Mouse (Mus musculus) forebrain, embryonic 13.5 days (tissue): Measurements from ENCODE around the gene Tut7. TPM values are rescaled to one million over a fixed set of nuclear protein-coding genes. Genes with fewer than 3 reads are reported as not detected.
A peak's percentile ranks its signal among the peaks of the same experiment; 100 is the strongest.

Experiments used
- ATAC-seq: fragments of 200-750 bp; cut with Nextera tagmentation; 2 replicates; pipeline ENCODE4 v1.8.0; 2017
- H3K27ac ChIP-seq: fragments of 300-500 bp; sonication (generic); 2 replicates; pipeline ENCODE4 v1.5.1; 2015; ENCODE audit warnings: inconsistent platforms, mild to moderate bottlenecking, moderate library complexity
- H3K27me3 ChIP-seq: fragments of 300-500 bp; sonication (generic); 2 replicates; pipeline ENCODE4 v1.6.1; 2015; ENCODE audit warnings: mild to moderate bottlenecking, inconsistent platforms
- H3K36me3 ChIP-seq: fragments of 300-500 bp; sonication (generic); 2 replicates; pipeline ENCODE4 v1.6.1; 2015; ENCODE audit warnings: mild to moderate bottlenecking, inconsistent platforms; ENCODE audit not compliant: poor library complexity, severe bottlenecking
- H3K4me1 ChIP-seq: fragments of 300-500 bp; sonication (generic); 2 replicates; pipeline ENCODE4 v1.6.1; 2015; ENCODE audit warnings: inconsistent platforms
- H3K4me2 ChIP-seq: fragments of 300-500 bp; sonication (generic); 2 replicates; pipeline ENCODE4 v1.6.1; 2015; ENCODE audit warnings: inconsistent platforms, mild to moderate bottlenecking, moderate library complexity
- H3K4me3 ChIP-seq: fragments of 300-500 bp; sonication (generic); 2 replicates; pipeline ENCODE4 v1.5.1; 2015; ENCODE audit warnings: mild to moderate bottlenecking, inconsistent platforms
- H3K9ac ChIP-seq: fragments of 300-500 bp; sonication (generic); 2 replicates; pipeline ENCODE4 v1.6.1; 2015; ENCODE audit warnings: mild to moderate bottlenecking, inconsistent platforms
- H3K9me3 ChIP-seq: fragments of 300-500 bp; sonication (generic); replicated peaks from 2 replicates; pipeline ENCODE4 v1.6.1; 2016; ENCODE audit warnings: inconsistent platforms
- WGBS: fragments of 180-500 bp; shearing (Covaris S2); methylation state at CpG from one replicate; pipeline ENCODE4 v1.1.7; 2015; 5-methylcytosine and 5-hydroxymethylcytosine counted together
- polyA plus RNA-seq: library from polyadenylated mRNA; unstranded; fragments of >200 nt; fragmentation: Nextera tagmentation; extraction: Ambion mirVana; gene quantifications from 2 replicates; pipeline ENCODE4 v1.2.1, GENCODE M21; 2015

Gene Tut7
- polyA plus RNA-seq, 1 experiment from 2014 or later: 48.2 TPM

DNA sequence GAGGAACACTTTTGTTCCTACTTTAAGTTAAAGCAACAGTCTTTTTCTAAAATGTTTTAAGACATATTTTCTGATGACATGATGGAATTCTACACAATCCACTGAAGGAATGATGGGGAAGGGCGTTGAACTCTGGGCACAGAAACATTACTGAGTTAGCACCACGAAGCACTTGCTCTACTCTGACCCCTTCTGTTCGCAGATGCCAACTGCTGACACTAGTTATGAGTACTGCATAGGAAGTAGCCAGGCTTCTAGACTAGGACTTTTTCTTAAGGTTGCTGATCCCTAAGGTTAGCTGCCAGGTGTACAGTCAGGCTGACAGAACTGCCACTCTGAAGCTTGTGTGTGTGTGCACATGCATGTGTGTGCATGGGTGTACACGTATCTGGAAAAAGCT is 43.7 kb downstream of the Tut7 start:
- H3K4me1 ChIP-seq: no peaks in the 10 kb centered on the region
- 87% methylated on average over 4 of the region's 4 CpGs for WGBS
- no peaks in the 10 kb centered on the region for H3K27me3 ChIP-seq
- no peak for ATAC-seq
- no peak overlapping the region for H3K9ac ChIP-seq
- H3K27ac ChIP-seq: no peak overlapping the region
- H3K4me2 ChIP-seq: no peak overlapping the region
- peaks cover 95% of the 10 kb centered on the region for H3K36me3 ChIP-seq
- H3K4me3 ChIP-seq: no peak overlapping the region
- H3K9me3 ChIP-seq: no peaks in the 10 kb centered on the region

DNA sequence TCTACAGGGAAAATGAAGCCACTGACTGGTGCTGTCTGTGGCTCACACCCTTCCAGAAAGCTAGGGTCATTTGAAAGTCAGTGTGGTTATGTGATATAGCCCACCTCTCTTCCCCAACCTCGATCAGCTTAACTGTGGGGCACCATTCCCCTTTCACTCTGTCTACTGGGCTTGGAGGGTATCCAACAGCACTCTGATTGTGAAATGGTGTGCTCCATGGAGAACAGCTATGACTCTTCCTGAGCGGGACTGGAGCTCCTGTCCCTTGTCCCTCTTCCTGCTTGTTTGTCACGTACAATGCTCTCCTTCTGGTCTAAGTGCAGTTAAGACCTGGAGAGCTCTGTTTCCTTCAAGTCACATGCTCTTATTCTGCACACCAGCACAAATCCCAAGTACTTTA is 47.8 kb downstream of the Tut7 start:
- peaks cover 10% of the 10 kb centered on the region for H3K4me1 ChIP-seq
- H3K27me3 ChIP-seq: no peaks in the 10 kb centered on the region
- H3K4me3 ChIP-seq: no peak overlapping the region
- no peaks in the 10 kb centered on the region for H3K9me3 ChIP-seq
- H3K27ac ChIP-seq: no peak overlapping the region
- H3K36me3 ChIP-seq: peaks cover 81% of the 10 kb centered on the region
- no peak for ATAC-seq
- no peak overlapping the region for H3K9ac ChIP-seq
- 88% methylated on average over 3 of the region's 3 CpGs for WGBS
- H3K4me2 ChIP-seq: no peak overlapping the region

DNA sequence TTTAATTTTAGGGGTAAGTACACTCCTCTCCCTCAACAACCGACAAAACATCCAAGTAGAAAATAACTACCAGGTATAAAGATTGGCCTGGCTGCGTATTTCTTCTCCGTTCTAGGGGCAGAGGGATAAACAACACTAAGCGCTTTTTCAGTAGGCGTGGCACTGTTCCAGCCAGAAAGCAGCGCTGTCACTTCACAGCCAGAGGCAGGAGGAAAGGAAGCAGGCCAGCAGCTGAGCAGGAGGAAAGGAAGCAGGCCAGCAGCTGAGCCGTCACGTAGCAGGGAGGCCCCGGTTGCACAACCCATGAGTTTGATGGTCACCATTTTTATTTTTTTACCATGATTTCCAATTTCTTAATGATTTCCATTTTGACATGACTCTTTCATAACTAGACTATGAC is 51.7 kb downstream of the Tut7 start:
- Histone ChIP-seq H3K4me1 (peaks cover 36% of the 10 kb centered on the region), H3K4me3 (no peak overlapping the region), H3K27ac (no peak overlapping the region), H3K27me3 (no peaks in the 10 kb centered on the region), H3K36me3 (peaks cover 50% of the 10 kb centered on the region), H3K9me3 (no peaks in the 10 kb centered on the region), H3K4me2 (no peak overlapping the region), H3K9ac (no peak overlapping the region; the same call in 1 of the 2 replicates)
- no peak for ATAC-seq
- WGBS: 71% methylated on average over 9 of the region's 9 CpGs

DNA sequence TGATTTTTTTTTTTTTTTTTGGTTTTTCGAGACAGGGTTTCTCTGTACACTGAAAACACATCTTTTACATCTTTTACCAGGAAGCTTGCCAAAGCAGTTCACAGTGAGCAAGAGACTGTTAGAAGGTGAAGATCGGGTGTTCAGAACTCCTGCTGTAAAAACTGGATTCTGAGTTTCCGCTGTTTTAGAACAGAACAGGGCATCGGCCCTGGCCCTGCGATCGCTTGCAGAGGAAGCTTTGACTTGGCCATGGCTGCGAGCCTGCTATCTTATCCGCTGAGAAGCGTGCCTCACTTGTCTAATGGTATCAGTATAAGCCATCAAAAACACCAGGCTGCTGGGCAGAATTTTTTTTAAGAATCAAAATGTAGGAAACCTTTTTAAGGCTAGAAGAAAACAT is 52.1 kb downstream of the Tut7 start:
- WGBS: 79% methylated on average over 9 of the region's 9 CpGs
- Histone ChIP-seq H3K4me1 (peaks cover 40% of the 10 kb centered on the region), H3K9me3 (no peaks in the 10 kb centered on the region), H3K27me3 (no peaks in the 10 kb centered on the region), H3K9ac (peak overlapping the region; percentile 78), H3K4me2 (peak overlapping the region; percentile 81), H3K27ac (peak overlapping the region; percentile 96), H3K4me3 (peak overlapping the region; percentile 83), H3K36me3 (peaks cover 46% of the 10 kb centered on the region)
- no peak for ATAC-seq

DNA sequence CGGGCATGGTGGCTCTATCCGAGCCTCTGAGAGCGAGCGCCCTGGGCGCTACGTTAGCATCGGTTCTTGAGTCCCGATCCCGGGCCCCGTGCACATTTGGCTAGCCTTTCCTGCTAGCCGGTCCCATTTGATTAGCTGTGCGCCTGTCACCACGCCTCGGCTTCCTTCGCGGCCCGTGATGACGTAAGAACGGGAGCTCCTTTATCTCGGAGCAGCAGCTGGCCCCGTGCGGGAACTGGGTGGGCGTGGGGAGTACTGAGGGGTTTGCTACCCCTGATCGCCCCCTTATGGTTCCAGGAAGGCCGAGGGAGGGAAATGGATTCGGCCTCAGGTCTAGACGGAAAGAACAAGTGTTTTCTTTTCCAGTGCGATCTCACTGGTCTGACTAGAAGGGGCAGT is 52.8 kb downstream of the Tut7 start:
- Histone ChIP-seq H3K9ac (peak overlapping the region; percentile 78), H3K9me3 (no peaks in the 10 kb centered on the region), H3K36me3 (peaks cover 39% of the 10 kb centered on the region), H3K4me2 (peak overlapping the region; percentile 81), H3K4me3 (peak overlapping the region; percentile 83), H3K4me1 (peaks cover 41% of the 10 kb centered on the region), H3K27me3 (no peaks in the 10 kb centered on the region), H3K27ac (peak overlapping the region; percentile 96)
- peak; percentile 90 for ATAC-seq
- under 1% methylated on average over 28 of the region's 28 CpGs for WGBS

DNA sequence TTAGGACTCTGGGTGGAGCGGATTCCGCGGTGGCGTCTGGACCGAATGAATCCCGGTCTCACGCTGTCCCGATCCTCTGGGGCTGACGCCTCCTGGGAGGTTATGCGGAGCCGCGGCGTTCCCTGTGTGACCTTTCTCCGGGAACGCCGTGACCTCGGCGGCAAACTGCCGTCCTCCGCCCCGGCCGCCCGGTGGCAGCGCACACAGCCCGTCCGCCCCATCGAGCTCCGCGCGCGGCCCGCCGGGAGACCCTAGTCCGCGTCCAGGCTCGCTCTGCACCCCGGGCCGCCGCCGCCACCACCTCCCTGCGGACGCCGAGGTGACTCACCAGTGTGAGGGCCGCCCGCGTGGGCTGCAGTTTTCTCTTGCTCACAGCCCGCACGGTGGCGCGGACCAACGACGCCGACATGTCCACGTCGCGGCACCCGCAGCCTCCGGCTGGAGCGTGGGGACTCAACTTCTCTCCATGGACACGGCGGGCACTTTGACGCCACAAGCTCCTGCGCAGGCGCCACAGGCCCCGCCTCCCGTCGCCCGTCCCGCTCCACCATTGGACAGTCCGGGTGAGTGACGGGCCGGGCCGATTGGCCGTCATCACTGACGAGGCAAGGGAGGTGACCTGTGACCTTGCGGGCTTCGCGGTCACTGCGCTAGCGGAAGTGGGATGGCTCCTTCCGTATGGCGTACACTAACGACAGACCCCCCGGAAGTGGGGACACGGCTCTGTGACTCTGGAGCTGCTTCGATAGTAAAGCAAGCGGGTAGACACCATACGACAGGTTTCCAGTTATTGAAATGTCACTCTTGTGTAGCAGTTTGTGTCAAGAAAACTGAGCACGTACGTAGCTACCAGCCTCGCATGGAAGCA is 53.4 kb downstream of the Tut7 start, which contains the start of gene Isca1:
TSS of gene Isca1 (minus strand) at position 515 of the 868 bp plus-strand sequence.
- H3K9ac ChIP-seq: peak within 1 kb of the TSS; percentile 83
- ATAC-seq: peak; percentile 97
- under 1% methylated on average over 85 of the region's 91 CpGs for WGBS
- peaks cover 41% of the 10 kb centered on the region for H3K4me1 ChIP-seq
- H3K4me3 ChIP-seq: peak within 1 kb of the TSS; percentile 83
- no peaks in the 10 kb centered on the region for H3K9me3 ChIP-seq
- no peaks in the 10 kb centered on the region for H3K27me3 ChIP-seq
- H3K27ac ChIP-seq: peak within 1 kb of the TSS; percentile 96
- H3K4me2 ChIP-seq: peak within 1 kb of the TSS; percentile 81
- peaks cover 34% of the 10 kb centered on the region for H3K36me3 ChIP-seq

DNA sequence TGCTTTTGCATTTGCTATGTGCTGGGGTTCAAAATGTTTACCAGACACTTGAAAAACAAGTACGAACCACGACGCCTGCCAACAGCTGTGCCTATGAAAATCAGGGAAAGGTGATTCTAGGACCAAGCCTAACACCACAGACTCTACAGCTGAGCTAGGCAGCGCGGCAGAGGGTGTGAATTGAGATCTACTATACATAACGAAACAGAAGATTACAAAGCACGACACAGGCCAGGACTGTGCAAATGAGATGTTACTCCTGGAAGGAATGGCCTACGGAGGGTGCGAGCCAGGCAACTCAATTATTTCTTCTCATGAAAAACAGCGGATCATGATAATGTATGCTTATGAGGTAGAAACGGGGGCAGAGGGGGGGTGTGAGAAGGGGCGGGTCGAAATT is 54.4 kb downstream of the Tut7 start:
- Histone ChIP-seq H3K4me2 (peak overlapping the region; percentile 81), H3K9ac (peak overlapping the region; percentile 83), H3K36me3 (peaks cover 29% of the 10 kb centered on the region), H3K27me3 (no peaks in the 10 kb centered on the region), H3K4me3 (peak overlapping the region; percentile 83), H3K9me3 (no peaks in the 10 kb centered on the region), H3K4me1 (peaks cover 41% of the 10 kb centered on the region), H3K27ac (no peak overlapping the region)
- 43% methylated on average over 13 of the region's 13 CpGs for WGBS
- no peak for ATAC-seq

DNA sequence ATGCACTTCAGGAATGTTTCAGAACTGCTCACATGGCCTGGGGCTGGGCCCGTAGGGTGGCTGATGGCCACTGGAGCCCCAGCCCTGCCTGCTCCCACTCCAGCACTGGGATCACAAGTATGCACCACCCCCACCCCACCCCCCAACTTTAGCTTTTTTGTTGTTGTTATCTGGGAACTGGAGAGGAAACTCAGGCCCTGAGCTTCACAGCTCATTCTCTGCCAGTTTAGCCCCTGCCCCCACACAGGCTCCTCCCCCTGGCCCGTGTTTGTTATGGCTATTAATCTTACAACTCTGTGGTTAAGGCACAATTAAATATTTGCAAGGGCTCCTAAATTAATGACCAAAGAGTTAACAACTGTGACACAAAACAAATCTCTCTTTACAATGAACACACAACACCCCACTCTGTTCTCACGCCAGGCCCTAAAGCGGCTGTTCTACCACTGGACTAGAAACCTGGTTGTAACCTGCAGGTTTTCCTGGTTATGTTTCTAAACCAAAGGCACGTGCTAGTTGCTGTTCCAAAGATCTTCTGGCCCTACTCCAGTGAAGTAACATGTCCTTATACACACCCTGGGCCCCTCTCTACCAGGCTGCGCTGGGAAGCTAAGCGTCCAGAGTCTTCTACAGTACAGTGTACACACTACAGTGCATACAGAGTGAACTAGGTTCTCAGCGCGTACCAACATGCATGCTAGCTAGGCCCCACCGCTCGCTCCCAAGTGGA is 56.0 kb downstream of the Tut7 start:
- H3K9me3 ChIP-seq: no peaks in the 10 kb centered on the region
- no peak for ATAC-seq
- peaks cover 41% of the 10 kb centered on the region for H3K4me1 ChIP-seq
- no peaks in the 10 kb centered on the region for H3K27me3 ChIP-seq
- H3K36me3 ChIP-seq: peaks cover 27% of the 10 kb centered on the region
- WGBS: 85% methylated on average over 11 of the region's 11 CpGs
- H3K4me2 ChIP-seq: peak overlapping the region; percentile 5; the same call in 1 of the 2 replicates
- no peak overlapping the region for H3K27ac ChIP-seq
- peak overlapping the region; percentile 17; the same call in 1 of the 2 replicates for H3K9ac ChIP-seq
- H3K4me3 ChIP-seq: no peak overlapping the region

DNA sequence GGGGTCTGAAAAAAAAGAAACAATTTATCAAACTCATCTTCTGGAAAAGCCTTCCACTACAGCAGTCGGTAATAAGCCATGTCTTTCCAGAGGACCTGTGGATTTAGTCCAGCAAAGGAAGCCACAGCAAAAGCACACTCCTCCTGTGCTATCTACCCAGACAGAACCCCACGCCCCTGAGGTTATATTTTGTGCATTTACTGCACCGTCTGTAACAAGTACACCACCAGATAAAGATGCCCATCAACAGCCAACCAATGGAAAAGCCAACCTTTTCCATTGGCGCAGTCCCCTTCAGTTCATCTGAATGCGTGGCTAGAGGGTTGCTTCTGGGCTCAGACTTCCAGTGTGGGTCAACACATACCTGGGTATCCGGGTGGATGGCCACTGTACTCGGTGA is 60.2 kb downstream of the Tut7 start:
- peaks cover 61% of the 10 kb centered on the region for H3K36me3 ChIP-seq
- H3K27ac ChIP-seq: no peak overlapping the region
- H3K4me3 ChIP-seq: no peak overlapping the region
- peaks cover 18% of the 10 kb centered on the region for H3K4me1 ChIP-seq
- no peak for ATAC-seq
- H3K4me2 ChIP-seq: no peak overlapping the region
- H3K9ac ChIP-seq: no peak overlapping the region
- H3K9me3 ChIP-seq: no peaks in the 10 kb centered on the region
- no peaks in the 10 kb centered on the region for H3K27me3 ChIP-seq
- WGBS: 95% methylated on average over 7 of the region's 7 CpGs

DNA sequence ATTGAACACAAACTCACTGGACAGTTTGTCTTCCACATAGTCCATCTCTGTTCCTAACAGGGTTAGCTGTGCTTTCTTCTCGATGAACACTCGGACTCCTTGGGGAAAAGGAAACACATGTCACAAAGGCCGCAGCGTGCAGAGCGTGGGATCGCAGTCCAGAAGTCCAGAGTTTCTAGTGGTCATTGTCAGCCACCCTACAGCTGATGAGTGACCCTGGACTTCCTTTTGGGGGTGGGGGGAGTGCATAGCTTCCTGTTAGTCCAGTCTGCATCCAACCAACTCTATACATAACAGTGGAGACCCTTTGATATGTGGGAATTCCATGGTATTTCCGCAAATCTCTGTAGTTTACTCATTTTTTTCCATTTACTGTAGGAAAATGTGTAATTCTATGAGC is 66.0 kb downstream of the Tut7 start:
- Histone ChIP-seq H3K4me3 (no peak overlapping the region), H3K27me3 (no peaks in the 10 kb centered on the region), H3K9ac (no peak overlapping the region), H3K27ac (no peak overlapping the region), H3K9me3 (no peaks in the 10 kb centered on the region), H3K4me1 (no peaks in the 10 kb centered on the region), H3K36me3 (peaks cover 70% of the 10 kb centered on the region), H3K4me2 (no peak overlapping the region)
- no peak for ATAC-seq
- 95% methylated on average over 7 of the region's 7 CpGs for WGBS

DNA sequence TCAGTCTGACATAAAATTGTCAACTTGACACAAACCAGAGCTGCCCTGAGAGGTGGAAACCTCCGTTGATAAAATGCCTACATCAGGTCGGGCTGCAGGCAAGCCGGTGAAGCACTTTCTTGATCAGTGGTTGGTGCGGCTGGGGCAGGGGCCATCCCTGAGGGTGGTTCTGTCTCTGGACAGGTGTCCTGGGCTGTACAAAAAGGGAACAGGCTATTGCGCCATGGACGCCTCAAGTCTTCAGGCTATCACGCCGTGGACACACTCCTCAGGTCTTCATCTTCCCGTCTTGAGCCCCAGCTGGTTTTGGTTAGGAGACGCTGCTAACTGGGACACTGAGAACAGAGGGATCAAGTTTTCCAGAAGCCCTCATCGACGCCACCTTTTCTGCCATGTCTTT is 72.6 kb downstream of the Tut7 start:
- Histone ChIP-seq H3K4me3 (no peak overlapping the region), H3K27me3 (no peaks in the 10 kb centered on the region), H3K36me3 (peaks cover 14% of the 10 kb centered on the region), H3K4me2 (no peak overlapping the region), H3K9me3 (no peaks in the 10 kb centered on the region), H3K27ac (no peak overlapping the region), H3K4me1 (no peaks in the 10 kb centered on the region), H3K9ac (no peak overlapping the region)
- ATAC-seq: no peak
- WGBS: 86% methylated on average over 12 of the region's 12 CpGs

DNA sequence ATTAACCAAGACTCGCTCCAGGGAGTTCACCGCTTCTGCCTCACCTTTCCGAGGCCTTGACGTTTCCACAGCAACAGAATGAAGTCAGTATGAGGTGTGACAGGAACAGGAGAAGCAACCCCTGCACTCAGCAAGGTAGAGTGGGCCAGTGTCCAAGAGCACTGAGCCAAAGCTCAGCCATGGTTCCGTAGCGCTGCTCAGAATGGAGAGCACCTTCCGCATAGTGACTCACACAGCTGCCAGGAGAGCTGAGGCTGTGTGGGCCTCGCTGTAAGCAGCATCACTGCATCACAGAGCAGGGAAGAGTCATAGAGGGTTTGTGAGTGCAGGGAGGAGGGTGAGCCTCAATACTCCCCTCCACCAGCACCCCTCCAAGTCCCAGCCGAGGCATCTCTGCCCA is 76.2 kb downstream of the Tut7 start, which contains the start of gene 1700014D04Rik:
TSS of gene 1700014D04Rik (minus strand) at position 42 of the 400 bp plus-strand sequence.
- H3K4me2 ChIP-seq: no peak within 1 kb of the TSS
- H3K27me3 ChIP-seq: no peaks in the 10 kb centered on the region
- WGBS: 80% methylated on average over 9 of the region's 9 CpGs
- no peaks in the 10 kb centered on the region for H3K4me1 ChIP-seq
- H3K27ac ChIP-seq: no peak within 1 kb of the TSS
- ATAC-seq: no peak
- no peaks in the 10 kb centered on the region for H3K9me3 ChIP-seq
- no peaks in the 10 kb centered on the region for H3K36me3 ChIP-seq
- H3K9ac ChIP-seq: 0 out of 2 replicates have a peak within 1 kb of the TSS, but pooled peaks have one; percentile 12
- no peak within 1 kb of the TSS for H3K4me3 ChIP-seq
